Mouse (Mus musculus) layer of hippocampus, postnatal 10 days (tissue): ENCODE measurements around the gene Adamts4. TPM values are rescaled to one million over a fixed set of nuclear protein-coding genes. Genes with fewer than 3 reads are reported as not detected.
A peak's percentile ranks its signal among the peaks of the same experiment; 100 is the strongest.

Experiments used
- DNase-seq, 2 experiments: peaks; one replicate each; pipeline ENCODE4 v3.0.0; 2021; ENCODE audit warnings: low spot score in 2 of 2
- total RNA-seq, 2 experiments: library from RNA; stranded (reverse); gene quantifications; 2 replicates each; pipeline ENCODE4 v1.2.3; 2021

Gene Adamts4
- total RNA-seq, 2 experiments from 2014 or later: 5.6 to 7.1 TPM

GRCm38 (mm10) chr1:171277736-171278135 is 27.5 kb downstream of the Adamts4 start:
- DNase-seq: no peak

GRCm38 (mm10) chr1:171278436-171278835 is 28.2 kb downstream of the Adamts4 start:
- DNase-seq: no peak

DNA sequence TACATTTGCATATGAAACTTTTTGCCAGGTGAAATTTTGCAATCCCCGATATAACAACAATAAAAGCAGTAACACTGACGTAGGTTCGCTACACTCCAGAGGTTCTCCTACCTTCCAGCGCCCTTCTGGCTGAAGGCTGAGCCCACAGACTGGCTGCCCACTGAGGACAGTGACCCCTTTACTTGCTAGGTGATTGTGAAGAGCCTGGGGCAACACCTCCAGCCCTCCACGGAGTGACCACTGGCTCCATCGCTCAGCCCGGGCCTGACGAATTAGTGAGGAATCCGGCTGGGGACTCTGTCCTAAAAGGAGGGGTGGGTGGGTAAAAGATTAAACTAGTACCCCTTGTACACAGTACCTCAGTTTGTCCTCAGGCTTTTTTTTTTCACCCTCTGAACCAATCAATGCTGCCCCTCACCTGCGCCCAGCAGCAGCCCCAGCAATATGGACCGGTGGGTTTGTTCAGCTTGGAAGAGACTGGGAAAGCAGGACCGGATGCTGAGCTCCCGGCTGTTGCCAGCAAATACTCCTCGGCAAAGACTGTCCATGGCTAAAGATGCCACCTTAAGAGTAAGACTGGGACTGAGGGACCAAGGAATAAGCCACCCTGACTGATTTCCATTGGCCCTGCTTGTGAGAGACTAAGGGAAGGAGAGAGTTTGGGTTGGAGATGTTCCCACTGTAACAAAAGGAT is 28.9 kb downstream of the Adamts4 start:
- no peak for DNase-seq

GRCm38 (mm10) chr1:171279721-171280120 is 29.5 kb downstream of the Adamts4 start:
- no peak for DNase-seq

- peak in 1 of 2 experiments; percentile 8 for DNase-seq
These were observed 30.2 kb downstream of the Adamts4 start for GRCm38 (mm10) chr1:171280250-171280915.

GRCm38 (mm10) chr1:171280916-171281527 is 30.8 kb downstream of the Adamts4 start, which contains the start of gene Ppox:
TSS of gene Ppox (minus strand) at chr1:171281186.
- DNase-seq: peak; percentile 83 to 86

- DNase-seq: peak; percentile 79 to 85
These were observed 31.3 kb downstream of the Adamts4 start for GRCm38 (mm10) chr1:171281528-171281923.

DNA sequence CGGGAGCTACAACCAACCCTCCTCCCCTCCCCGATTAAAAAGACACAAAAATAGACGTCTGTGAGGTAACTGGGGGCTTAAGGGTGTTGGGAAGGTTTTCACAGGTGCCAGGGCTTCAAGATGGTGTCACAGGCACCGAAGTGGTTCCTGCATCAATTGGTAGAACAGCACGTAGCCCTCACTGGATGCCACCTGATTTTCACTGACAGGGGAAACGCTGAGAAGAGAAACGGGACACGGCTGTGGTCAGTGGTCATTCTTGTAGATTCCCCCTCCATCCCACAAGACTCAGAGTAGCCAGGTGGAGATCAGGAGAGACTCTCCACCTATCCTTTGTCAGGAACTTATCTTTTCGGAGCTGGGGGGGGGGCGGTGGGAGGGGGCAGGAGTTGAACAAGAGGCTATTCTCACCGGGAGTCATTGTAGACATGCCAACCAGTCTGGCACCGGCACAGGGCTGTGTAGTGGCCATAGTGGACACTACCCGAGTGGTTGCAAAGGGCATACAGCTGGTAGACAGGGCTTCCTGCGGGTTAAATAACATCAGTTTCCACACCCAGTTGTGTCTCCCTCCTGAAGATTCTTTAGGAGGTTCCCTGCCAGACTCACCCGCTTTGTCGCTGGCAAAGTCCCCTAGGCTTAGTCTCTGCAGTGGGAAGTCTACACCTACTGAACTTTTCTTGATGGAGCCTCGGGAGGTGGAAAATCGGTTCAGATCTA is 32.0 kb downstream of the Adamts4 start:
- peak in 1 of 2 experiments; percentile 13 for DNase-seq

DNA sequence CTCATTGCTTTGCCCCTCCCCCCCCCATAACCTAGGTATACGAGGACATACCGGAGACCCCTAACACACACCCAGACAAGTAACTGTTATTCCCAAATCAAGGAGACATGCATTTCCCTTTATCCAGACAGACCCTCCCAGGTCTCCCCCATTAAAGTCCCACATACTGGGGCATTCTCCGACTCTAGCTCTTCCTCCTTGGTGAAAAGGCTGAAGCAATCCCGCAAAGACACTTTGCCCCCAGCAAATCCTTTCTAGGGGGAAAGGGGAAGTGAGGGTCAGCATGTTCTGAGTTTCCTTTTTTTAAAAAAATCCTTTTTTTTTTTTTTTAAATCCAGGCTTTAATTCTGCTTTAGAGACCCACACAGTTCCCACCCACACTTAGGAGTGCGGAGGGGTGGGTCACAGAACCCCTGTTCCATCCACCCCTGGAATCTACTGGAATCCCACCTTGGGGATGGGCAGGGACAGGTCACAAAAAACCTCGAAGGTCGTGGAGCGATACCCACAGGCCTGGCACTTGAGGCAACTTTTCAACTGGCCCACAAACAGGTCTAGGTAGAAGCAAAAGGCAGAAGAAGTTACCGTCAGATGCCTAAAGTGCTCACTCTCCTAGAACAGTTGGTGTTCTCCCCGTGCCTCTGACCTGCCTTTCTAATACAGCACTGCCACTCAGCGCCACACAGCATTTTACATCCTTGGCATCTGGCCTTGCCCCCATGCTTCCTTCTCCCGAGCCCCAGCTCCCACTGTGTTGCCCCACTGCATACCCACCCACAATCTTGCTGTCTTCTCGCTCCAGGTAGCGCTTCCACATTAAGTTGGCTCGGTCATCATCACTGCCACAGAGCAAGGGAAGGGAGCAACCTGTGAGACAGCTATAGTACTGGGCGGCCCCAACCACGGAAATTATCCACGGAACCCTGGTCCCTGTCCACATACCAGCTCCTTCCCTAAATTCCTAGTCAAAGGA is 33.3 kb downstream of the Adamts4 start:
- peak in 1 of 2 experiments; percentile 13 for DNase-seq

DNA sequence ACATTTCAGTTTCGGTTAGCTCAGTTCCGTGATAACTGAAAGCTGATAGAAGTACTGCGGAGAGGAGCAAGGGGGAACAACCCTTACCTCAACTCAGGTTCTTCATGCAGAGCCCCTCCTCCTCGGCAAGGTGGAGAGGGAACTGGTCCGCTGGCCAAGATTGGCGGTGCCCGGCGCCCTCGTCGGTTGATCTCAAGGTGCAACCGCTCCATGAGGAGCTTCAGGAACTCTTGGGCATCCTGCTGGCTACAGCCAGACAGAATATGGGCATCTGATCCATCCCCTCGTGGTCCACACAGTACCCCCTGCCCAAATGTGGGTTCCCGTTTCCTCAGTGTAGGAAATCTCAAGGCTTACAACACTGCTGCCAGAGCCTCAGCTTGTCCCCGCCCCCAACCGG is 34.3 kb downstream of the Adamts4 start:
- peak in 1 of 2 experiments; percentile 9 for DNase-seq

DNA sequence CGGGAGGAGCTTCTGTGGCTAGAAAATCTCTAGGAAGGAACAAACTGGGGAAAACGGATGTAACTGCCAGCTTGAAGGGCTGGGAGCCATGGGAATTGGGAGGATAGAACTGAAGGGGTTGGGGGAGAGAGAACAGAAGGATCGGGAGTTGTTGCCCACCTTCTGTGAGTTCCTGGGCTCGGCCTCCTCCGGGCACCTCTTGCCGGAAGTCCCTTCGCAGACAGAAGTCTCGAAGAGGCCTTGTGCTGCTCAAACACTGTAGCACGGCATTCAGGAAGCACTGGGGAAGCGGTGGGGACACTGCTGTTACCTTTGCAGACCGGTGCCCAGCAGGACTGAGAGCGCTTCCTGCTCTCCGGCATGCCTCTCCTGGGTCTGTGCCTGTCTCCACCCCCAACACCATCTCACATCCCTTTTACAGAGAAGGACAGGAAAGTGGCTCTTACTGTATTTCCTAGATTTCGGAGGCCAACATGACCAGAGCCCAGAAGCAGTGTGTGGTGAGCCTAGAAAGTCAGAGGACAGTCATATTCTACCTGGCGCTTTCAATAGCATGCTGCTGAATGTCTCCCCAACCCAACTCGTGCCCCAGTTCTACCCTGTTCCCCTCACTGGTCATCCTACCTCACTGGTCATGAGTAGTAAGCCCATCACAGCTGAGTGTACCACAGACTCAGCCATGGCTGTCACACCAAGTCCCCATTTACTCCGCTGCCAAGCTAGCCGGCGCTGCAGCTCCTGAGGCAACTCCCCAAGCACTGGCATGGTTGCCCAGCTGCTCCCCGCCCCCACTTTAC is 35.1 kb downstream of the Adamts4 start:
- DNase-seq: peak in 1 of 2 experiments; percentile 13

DNA sequence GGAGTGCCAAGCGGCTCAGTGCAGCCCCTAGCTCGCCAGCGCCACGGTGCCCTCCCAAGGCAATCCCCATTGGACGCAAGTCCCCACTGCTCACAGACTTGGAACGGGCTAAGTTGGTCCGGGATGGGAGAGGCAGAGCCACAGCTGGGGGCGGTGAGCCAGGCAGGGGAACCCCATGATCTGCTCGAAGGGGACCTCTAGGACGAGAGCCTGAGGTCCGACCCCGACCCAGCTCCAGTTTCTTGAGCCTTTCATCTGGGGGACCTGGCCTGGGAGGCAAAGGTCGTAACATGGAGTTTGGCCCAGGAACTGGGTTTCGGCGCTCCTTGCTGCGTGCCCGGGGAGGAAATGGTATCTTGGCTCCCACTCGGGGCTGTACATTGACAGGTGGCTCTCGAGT is 36.3 kb downstream of the Adamts4 start:
- peak in 1 of 2 experiments; percentile 31 for DNase-seq

DNA sequence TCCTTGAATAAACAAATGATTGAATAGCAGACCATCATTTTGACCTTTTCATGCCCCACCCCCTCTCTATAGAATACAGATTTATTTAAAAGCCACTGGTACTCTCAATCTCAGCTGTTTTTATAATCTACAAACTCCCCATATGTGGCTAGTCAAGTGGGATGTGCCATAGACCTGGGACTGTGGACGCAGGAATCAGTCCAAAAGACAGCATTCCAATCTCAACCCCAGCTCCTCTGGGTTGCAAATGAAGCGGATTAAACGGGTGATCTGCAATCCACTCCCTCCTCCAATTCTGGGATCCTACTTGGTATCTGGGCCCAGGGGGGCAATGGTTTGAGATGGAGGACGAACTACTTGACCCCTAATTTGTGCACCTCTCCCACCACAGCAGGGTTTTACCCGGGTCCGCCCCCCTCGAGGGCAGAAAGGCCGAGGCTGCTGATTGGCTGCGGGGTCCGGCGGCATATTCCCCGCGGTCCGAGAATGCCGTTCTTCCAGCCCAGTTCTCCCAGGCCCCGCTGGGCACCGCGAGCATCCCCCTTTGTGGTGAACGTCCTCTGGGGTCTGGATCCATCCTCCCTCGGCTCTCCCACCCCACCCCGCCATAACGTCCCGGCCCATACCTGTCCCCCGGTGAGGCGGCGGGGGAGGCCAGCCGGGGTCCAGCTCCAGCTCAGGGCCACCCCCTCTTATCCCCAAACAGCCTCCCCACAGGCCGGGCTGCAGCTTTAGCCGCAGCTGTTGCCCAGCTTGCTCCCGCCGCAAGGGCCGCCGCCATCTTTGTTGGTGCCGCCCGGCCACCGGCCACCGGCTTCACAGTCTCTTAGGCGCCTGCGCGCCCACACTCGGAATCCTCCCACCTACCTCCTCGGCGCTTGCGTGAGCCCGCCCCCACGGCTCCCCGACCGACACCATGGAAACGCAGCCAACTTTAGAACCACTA is 37.2 kb downstream of the Adamts4 start, which contains the start of gene Usp21:
Gene Usp21 (minus strand): TSS at position 856 of the 946 bp plus-strand sequence.
- peak; percentile 91 to 95 for DNase-seq

GRCm38 (mm10) chr1:171288328-171288727 is 38.1 kb downstream of the Adamts4 start:
- no peak for DNase-seq

- no peak for DNase-seq
These were observed 43.1 kb downstream of the Adamts4 start for GRCm38 (mm10) chr1:171293351-171293750.

GRCm38 (mm10) chr1:171293906-171294297 is 43.7 kb downstream of the Adamts4 start:
- DNase-seq: no peak

GRCm38 (mm10) chr1:171294298-171295062 is 44.3 kb downstream of the Adamts4 start, which contains the start of gene Ufc1:
TSS of gene Ufc1 (minus strand) at chr1:171295024.
- peak; percentile 82 to 84 for DNase-seq
